Mouse (Mus musculus) stomach, embryonic 15.5 days (tissue): ENCODE results near the gene Mgat4c. TPM values are rescaled to one million over a fixed set of nuclear protein-coding genes. Genes with fewer than 3 reads are reported as not detected.
A peak's percentile ranks its signal among the peaks of the same experiment; 100 is the strongest.
"Not testable (repeated sequence)": the region's sequence is repeated elsewhere in the genome, so short reads cannot be mapped to it uniquely, and the experiment has no call there.

Experiments
- ATAC-seq: fragments of 200-750 bp; cut with Nextera tagmentation; 2 replicates; pipeline ENCODE4 v1.8.0; 2017; ENCODE audit warnings: low read depth, moderate number of reproducible peaks, moderate TSS enrichment; ENCODE audit not compliant: insufficient read depth, low FRiP score
- H3K27ac ChIP-seq: fragments of 300-500 bp; sonication (generic); 2 replicates; pipeline ENCODE4 v1.5.1; 2015; ENCODE audit warnings: mild to moderate bottlenecking, inconsistent platforms
- H3K27me3 ChIP-seq: fragments of 300-500 bp; sonication (generic); replicated peaks from 2 replicates; pipeline ENCODE4 v1.6.1; 2015; ENCODE audit warnings: inconsistent platforms
- H3K36me3 ChIP-seq: fragments of 300-500 bp; sonication (generic); 2 replicates; pipeline ENCODE4 v1.6.1; 2015; ENCODE audit warnings: inconsistent platforms
- H3K4me1 ChIP-seq: fragments of 300-500 bp; sonication (generic); 2 replicates; pipeline ENCODE4 v1.6.1; 2015; ENCODE audit warnings: inconsistent platforms
- H3K4me2 ChIP-seq: fragments of 300-500 bp; sonication (generic); 2 replicates; pipeline ENCODE4 v1.6.1; 2015; ENCODE audit warnings: mild to moderate bottlenecking, inconsistent platforms
- H3K4me3 ChIP-seq: fragments of 300-500 bp; sonication (generic); replicated peaks from 2 replicates; pipeline ENCODE4 v1.5.1; 2015; ENCODE audit warnings: inconsistent platforms
- H3K9ac ChIP-seq: fragments of 300-500 bp; sonication (generic); 2 replicates; pipeline ENCODE4 v1.6.1; 2015; ENCODE audit warnings: inconsistent platforms
- H3K9me3 ChIP-seq: fragments of 300-500 bp; sonication (generic); 2 replicates; pipeline ENCODE4 v1.6.1; 2016; ENCODE audit warnings: inconsistent platforms
- WGBS: fragments of 180-500 bp; shearing (Covaris S2); methylation state at CpG from one replicate; pipeline ENCODE4 v1.1.7; 2015; 5-methylcytosine and 5-hydroxymethylcytosine counted together
- microRNA-seq: library from miRNA; unstranded; fragments of <30 nt; microRNA quantifications from one replicate; pipeline ENCODE4, GENCODE M21; 2016
- polyA plus RNA-seq: library from polyadenylated mRNA; unstranded; fragments of >200 nt; fragmentation: Nextera tagmentation; extraction: Ambion mirVana; gene quantifications from 2 replicates; pipeline ENCODE4 v1.2.1, GENCODE M21; 2015

Mgat4c gene
- polyA plus RNA-seq, 1 experiment from 2014 or later: 3.6 TPM

- 80% methylated on average over 4 of the region's 4 CpGs for WGBS
- Histone ChIP-seq H3K4me1 (no peaks in the 10 kb centered on the region), H3K9ac (no peak overlapping the region), H3K27me3 (no peaks in the 10 kb centered on the region), H3K4me2 (no peak overlapping the region), H3K36me3 (no peaks in the 10 kb centered on the region), H3K4me3 (no peak overlapping the region), H3K27ac (no peak overlapping the region), H3K9me3 (no peaks in the 10 kb centered on the region)
- ATAC-seq: no peak
Observed at GRCm38 (mm10) chr10:102374061-102374460, 692.8 kb downstream of the Mgat4c start.

GRCm38 (mm10) chr10:102377377-102377776, 696.1 kb downstream of the Mgat4c start:
- H3K4me1 ChIP-seq: no peaks in the 10 kb centered on the region
- no peak overlapping the region for H3K4me2 ChIP-seq
- no peak overlapping the region for H3K27ac ChIP-seq
- H3K27me3 ChIP-seq: no peaks in the 10 kb centered on the region
- H3K36me3 ChIP-seq: no peaks in the 10 kb centered on the region
- H3K9me3 ChIP-seq: no peaks in the 10 kb centered on the region
- H3K4me3 ChIP-seq: no peak overlapping the region
- no peak overlapping the region for H3K9ac ChIP-seq
- ATAC-seq: no peak
- 68% methylated on average over 4 of the region's 4 CpGs for WGBS

- ATAC-seq: no peak
- no peak overlapping the region for H3K4me2 ChIP-seq
- no peak overlapping the region for H3K9ac ChIP-seq
- WGBS: 63% methylated on average over 1 of the region's 1 CpGs
- no peaks in the 10 kb centered on the region for H3K27me3 ChIP-seq
- H3K4me3 ChIP-seq: no peak overlapping the region
- no peaks in the 10 kb centered on the region for H3K36me3 ChIP-seq
- H3K27ac ChIP-seq: no peak overlapping the region
- H3K9me3 ChIP-seq: no peaks in the 10 kb centered on the region
- H3K4me1 ChIP-seq: no peaks in the 10 kb centered on the region
Observed at GRCm38 (mm10) chr10:102389223-102389622, 707.9 kb downstream of the Mgat4c start.

- ATAC-seq: no peak
- WGBS: 66% methylated on average over 2 of the region's 2 CpGs
- H3K4me2 ChIP-seq: no peak overlapping the region
- no peak overlapping the region for H3K9ac ChIP-seq
- H3K9me3 ChIP-seq: no peaks in the 10 kb centered on the region
- no peaks in the 10 kb centered on the region for H3K4me1 ChIP-seq
- H3K4me3 ChIP-seq: no peak overlapping the region
- no peaks in the 10 kb centered on the region for H3K36me3 ChIP-seq
- H3K27me3 ChIP-seq: no peaks in the 10 kb centered on the region
- H3K27ac ChIP-seq: no peak overlapping the region
Observed at GRCm38 (mm10) chr10:102417654-102418272, 736.5 kb downstream of the Mgat4c start.

GRCm38 (mm10) chr10:102435048-102435447, 753.8 kb downstream of the Mgat4c start:
- not testable (repeated sequence) for H3K9me3 ChIP-seq, H3K4me2 ChIP-seq, H3K4me3 ChIP-seq, H3K4me1 ChIP-seq, H3K9ac ChIP-seq, H3K27ac ChIP-seq, ATAC-seq, H3K27me3 ChIP-seq, H3K36me3 ChIP-seq
- WGBS: 3% methylated on average over 7 of the region's 7 CpGs

GRCm38 (mm10) chr10:102435467-102435866, 754.2 kb downstream of the Mgat4c start:
- H3K4me3 ChIP-seq, H3K4me1 ChIP-seq, H3K36me3 ChIP-seq, ATAC-seq, H3K9ac ChIP-seq, H3K27ac ChIP-seq, H3K27me3 ChIP-seq, H3K9me3 ChIP-seq: not testable (repeated sequence)
- 42% methylated on average over 6 of the region's 6 CpGs for WGBS
- peak overlapping the region; percentile 41 for H3K4me2 ChIP-seq

Small RNAs within 50 kb of the gene (microRNA-seq; reads per million reads assigned to microRNA genes)
- gene Mir3059: not detected
